Mouse (Mus musculus) CH12.LX (cell line): ENCODE measurements around the gene Olfr414. TPM values are rescaled to one million over a fixed set of nuclear protein-coding genes. Genes with fewer than 3 reads are reported as not detected.

Source experiments
- DNase-seq: peaks from one replicate; pipeline ENCODE4 v3.0.0-alpha.2; 2013; ENCODE audit errors: extremely low read depth
- H3K27ac ChIP-seq: 2 replicates; pipeline ENCODE4 v1.5.1; 2012; ENCODE audit warnings: low read depth, mild to moderate bottlenecking, control low read depth, moderate library complexity; ENCODE audit not compliant: insufficient read depth
- H3K27me3 ChIP-seq: replicated peaks from 2 replicates; pipeline ENCODE3; 2012; ENCODE audit warnings: inconsistent platforms
- H3K36me3 ChIP-seq, 2 experiments: replicated peaks in 1 of 2; 2 replicates each; pipeline versions ENCODE3 to v1.6.1; 2012; ENCODE audit warnings: inconsistent platforms in 1 of 2, low read length in 1 of 2, mild to moderate bottlenecking in 1 of 2, mixed read lengths in 1 of 2, moderate library complexity in 1 of 2; ENCODE audit not compliant: control insufficient read depth in 1 of 2, insufficient read depth in 1 of 2
- H3K4me1 ChIP-seq, 2 experiments: 2 replicates each; pipeline ENCODE4 v1.6.1; 2012; ENCODE audit warnings: inconsistent platforms in 1 of 2, moderate library complexity in 1 of 2; ENCODE audit not compliant: insufficient read depth in 2 of 2, control insufficient read depth in 1 of 2
- H3K4me2 ChIP-seq: 2 replicates; pipeline ENCODE4 v1.6.1; 2012; ENCODE audit warnings: low read depth, mild to moderate bottlenecking, control low read depth; ENCODE audit not compliant: poor library complexity, insufficient read depth, severe bottlenecking
- H3K4me3 ChIP-seq, 3 experiments: fragments of 150-350 bp in 1 of 3; sonication (generic) in 1 of 3; replicated peaks in 1 of 3; 2 replicates each; pipeline versions ENCODE3 to v1.5.1; 2011 to 2012; ENCODE audit warnings: low read depth in 2 of 3, low read length in 2 of 3, mild to moderate bottlenecking in 2 of 3, moderate library complexity in 2 of 3, control low read depth in 1 of 3, improper control_type of control experiment in 1 of 3, inconsistent platforms in 1 of 3, mixed read lengths in 1 of 3; ENCODE audit not compliant: poor library complexity in 1 of 3
- H3K79me2 ChIP-seq: replicated peaks from 2 replicates; pipeline ENCODE4 v1.6.1; 2012; ENCODE audit warnings: mild to moderate bottlenecking, moderate library complexity; ENCODE audit not compliant: control insufficient read depth, poor library complexity, insufficient read depth, severe bottlenecking; ENCODE audit errors: extremely low read depth
- H3K9ac ChIP-seq: 2 replicates; pipeline ENCODE4 v1.6.1; 2012; ENCODE audit warnings: low read depth, mild to moderate bottlenecking, control low read depth, moderate library complexity; ENCODE audit not compliant: insufficient read depth
- H3K9me3 ChIP-seq: replicated peaks from 2 replicates; pipeline ENCODE3; 2012; ENCODE audit warnings: low read length, inconsistent platforms, mixed read lengths
- CHD1 ChIP-seq: IDR thresholded peaks from 2 replicates; pipeline ENCODE4 v1.6.1; 2012; ENCODE audit warnings: low read depth, low read length, improper control_type of control experiment, inconsistent platforms
- CTCF ChIP-seq, 2 experiments: IDR thresholded peaks in 1 of 2; conservative IDR thresholded peaks in 1 of 2; 2 replicates each; pipeline ENCODE4 v1.5.1; 2011 to 2012; ENCODE audit warnings: low read depth in 2 of 2, low read length in 2 of 2, improper control_type of control experiment in 1 of 2, inconsistent platforms in 1 of 2, mild to moderate bottlenecking in 1 of 2, moderate library complexity in 1 of 2
- E2F4 ChIP-seq: IDR thresholded peaks from 2 replicates; pipeline ENCODE4 v1.6.1; 2011; ENCODE audit warnings: low read depth, low read length, improper control_type of control experiment; ENCODE audit not compliant: insufficient replicate concordance
- EP300 ChIP-seq: IDR thresholded peaks from 2 replicates; pipeline ENCODE4 v1.6.1; 2011; ENCODE audit warnings: low read length, improper control_type of control experiment
- JUN ChIP-seq: IDR thresholded peaks from 2 replicates; pipeline ENCODE4 v1.6.1; 2011; ENCODE audit warnings: low read depth, mild to moderate bottlenecking, low read length, improper control_type of control experiment, moderate library complexity; ENCODE audit not compliant: insufficient read depth
- JUND ChIP-seq: conservative IDR thresholded peaks from 2 replicates; pipeline ENCODE4 v1.6.1; 2011; ENCODE audit warnings: low read depth, low read length, improper control_type of control experiment
- MAFK ChIP-seq: IDR thresholded peaks from 2 replicates; pipeline ENCODE4 v1.6.1; 2011; ENCODE audit warnings: low read length, improper control_type of control experiment; ENCODE audit not compliant: insufficient replicate concordance
- MAX ChIP-seq: IDR thresholded peaks from 2 replicates; pipeline ENCODE4 v1.6.1; 2011; ENCODE audit warnings: low read length, improper control_type of control experiment
- MAZ ChIP-seq: IDR thresholded peaks from 2 replicates; pipeline ENCODE4 v1.6.1; 2012; ENCODE audit warnings: low read depth, mild to moderate bottlenecking, inconsistent platforms, low read length, improper control_type of control experiment, moderate library complexity
- MEF2A ChIP-seq: IDR thresholded peaks from 2 replicates; pipeline ENCODE4 v1.6.1; 2014; ENCODE audit warnings: low read depth, mild to moderate bottlenecking, inconsistent platforms, low read length, improper control_type of control experiment, borderline replicate concordance
- MXI1 ChIP-seq: IDR thresholded peaks from 2 replicates; pipeline ENCODE4 v1.6.1; 2011; ENCODE audit warnings: mild to moderate bottlenecking, low read depth, low read length, improper control_type of control experiment
- NRF1 ChIP-seq: IDR thresholded peaks from 2 replicates; pipeline ENCODE4 v1.6.1; 2014; ENCODE audit warnings: low read depth, mild to moderate bottlenecking, inconsistent platforms, low read length, improper control_type of control experiment, moderate library complexity
- RAD21 ChIP-seq: IDR thresholded peaks from 2 replicates; pipeline ENCODE4 v1.6.1; 2011; ENCODE audit warnings: low read depth, mild to moderate bottlenecking, low read length, improper control_type of control experiment, moderate library complexity
- SIN3A ChIP-seq: IDR thresholded peaks from 2 replicates; pipeline ENCODE4 v1.6.1; 2012; ENCODE audit warnings: low read length, improper control_type of control experiment, inconsistent platforms
- SMC3 ChIP-seq: IDR thresholded peaks from 2 replicates; pipeline ENCODE4 v1.6.1; 2011; ENCODE audit warnings: low read depth, low read length, improper control_type of control experiment
- UBTF ChIP-seq: IDR thresholded peaks from 2 replicates; pipeline ENCODE4 v1.6.1; 2012; ENCODE audit warnings: low read depth, mild to moderate bottlenecking, inconsistent platforms, low read length, improper control_type of control experiment, moderate library complexity
- ZC3H11A ChIP-seq: IDR thresholded peaks from 2 replicates; pipeline ENCODE4 v1.6.1; 2012; ENCODE audit warnings: low read depth, mild to moderate bottlenecking, inconsistent platforms, low read length, improper control_type of control experiment
- ZKSCAN1 ChIP-seq: IDR thresholded peaks from 2 replicates; pipeline ENCODE4 v1.6.1; 2012; ENCODE audit warnings: low read depth, inconsistent platforms, low read length, improper control_type of control experiment, borderline replicate concordance
- ZMIZ1 ChIP-seq: IDR thresholded peaks from 2 replicates; pipeline ENCODE4 v1.6.1; 2012; ENCODE audit warnings: low read depth, mild to moderate bottlenecking, inconsistent platforms, low read length, improper control_type of control experiment
- ZNF384 ChIP-seq: IDR thresholded peaks from 2 replicates; pipeline ENCODE4 v1.6.1; 2012; ENCODE audit warnings: low read depth, low read length, improper control_type of control experiment, inconsistent platforms
- dilution Hi-C: fragments of 300-500 bp; cut with MboI; formaldehyde crosslinking; loops from 2 replicates; pipeline ENCODE4 v1.14.3; 2020; ENCODE audit warnings: low sequenced_read_pairs; ENCODE audit not compliant: extremely low pct_unique_long_range_greater_than_20kb, extremely low pct_ligation_motif_present
- in situ Hi-C: fragments of 300-500 bp; cut with MboI; formaldehyde crosslinking; loops from 3 replicates; pipeline ENCODE4 v1.14.3; 2019; ENCODE audit warnings: low sequenced_read_pairs, low pct_ligation_motif_present, low pct_unique_long_range_greater_than_20kb, mixed read lengths
- polyA plus RNA-seq: library from polyadenylated mRNA; unstranded; fragments of >175 nt; gene quantifications from 2 replicates; pipeline ENCODE4 v1.2.1, GENCODE M21; 2012; ENCODE audit warnings: low read depth; ENCODE audit not compliant: insufficient read length
- total RNA-seq, 2 experiments: library from RNA; depleted of rRNA; stranded (reverse); fragments of 300-350 nt in 1 of 2; fragments of >200 nt in 1 of 2; gene quantifications; 2 replicates each; pipeline ENCODE4 v1.2.3; 2012 to 2014

The Olfr414 gene
- total and polyA plus RNA-seq, 3 experiments, result not detected

DNA sequence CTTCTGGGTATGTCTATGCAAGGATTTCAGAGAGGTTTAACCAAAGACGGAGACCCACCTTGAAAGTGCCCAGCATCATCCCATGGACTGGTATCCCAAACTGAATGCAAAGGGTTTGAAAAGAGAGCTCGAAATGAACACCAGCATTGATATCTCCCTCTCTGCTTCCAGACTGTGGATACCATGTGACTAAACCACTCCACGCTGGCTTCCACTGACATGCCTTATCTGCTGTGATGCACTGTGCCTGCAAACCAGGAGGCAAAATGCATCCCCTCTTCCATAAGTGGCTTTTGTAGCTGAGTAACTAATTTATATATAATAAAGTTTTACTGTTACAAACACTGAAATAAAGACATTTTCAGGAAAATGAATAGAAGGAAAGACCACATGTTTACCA lies 41.5 kb downstream of the Olfr414 start:
- no peaks in the 10 kb centered on the region for H3K79me2 ChIP-seq
- H3K4me1 ChIP-seq, result no peaks in the 10 kb centered on the region
- no peak overlapping the region for H3K4me3 ChIP-seq
- H3K36me3 ChIP-seq, result no peaks in the 10 kb centered on the region
- no peak overlapping the region for H3K9ac ChIP-seq
- dilution Hi-C loops, result no loop called here
- H3K9me3 ChIP-seq, result no peaks in the 10 kb centered on the region
- in situ Hi-C loops, result loop anchor here (25.0 kb wide), 2 partner anchors 97 to 278 kb away; no protein-coding TSS in a partner anchor
- DNase-seq, result no peak
- no peaks in the 10 kb centered on the region for H3K27me3 ChIP-seq
- H3K4me2 ChIP-seq, result no peak overlapping the region
- TF ChIP-seq MAX (no peak), JUND (no peak), ZMIZ1 (no peak), MAFK (no peak), ZKSCAN1 (no peak), CHD1 (no peak), MEF2A (no peak), UBTF (no peak), ZC3H11A (no peak), EP300 (no peak), E2F4 (no peak), MXI1 (no peak), NRF1 (no peak), JUN (no peak), CTCF (conservative IDR thresholded peaks at IDR 0.05 in 1 of 2, IDR thresholded peaks at IDR 0.05 in 1 of 2; ENCODE audit: low read depth in 2 of 2, low read length in 2 of 2) (no peak), SIN3A (no peak), MAZ (no peak)
- no peak overlapping the region for H3K27ac ChIP-seq

DNA sequence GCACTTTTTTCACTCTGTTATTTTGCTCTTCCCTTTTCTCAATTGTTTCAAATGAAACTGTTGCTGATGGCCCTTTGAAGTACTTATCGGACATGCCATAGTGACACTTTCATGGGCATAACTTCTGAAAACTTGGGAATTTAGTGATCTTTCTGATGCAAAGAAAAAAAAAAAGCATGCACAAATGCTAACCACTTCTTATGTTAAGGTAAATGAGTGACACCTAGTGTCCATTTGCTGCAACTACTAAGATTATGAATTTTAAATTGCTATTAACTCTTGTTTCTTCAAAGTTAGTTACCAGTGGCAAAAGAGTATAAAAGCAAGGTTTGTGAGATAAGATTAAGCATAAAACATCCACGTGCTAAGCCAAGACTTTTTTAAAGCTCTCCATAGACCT lies 42.4 kb downstream of the Olfr414 start:
- H3K27ac ChIP-seq, result no peak overlapping the region
- H3K9me3 ChIP-seq, result no peaks in the 10 kb centered on the region
- H3K4me3 ChIP-seq, result no peak overlapping the region
- dilution Hi-C loops, result no loop called here
- peak; percentile 36 for DNase-seq
- no peaks in the 10 kb centered on the region for H3K4me1 ChIP-seq
- H3K4me2 ChIP-seq, result no peak overlapping the region; the same call in 1 of the 2 replicates
- no peaks in the 10 kb centered on the region for H3K79me2 ChIP-seq
- no peaks in the 10 kb centered on the region for H3K36me3 ChIP-seq
- no peaks in the 10 kb centered on the region for H3K27me3 ChIP-seq
- in situ Hi-C loops, result loop anchor here (25.0 kb wide), 2 partner anchors 96 to 279 kb away; no protein-coding TSS in a partner anchor
- no peak overlapping the region for H3K9ac ChIP-seq
- TF ChIP-seq SMC3 (peak; percentile 53), ZNF384 (peak; percentile 96), RAD21 (peak; percentile 82), MAX (no peak), CTCF (conservative IDR thresholded peaks at IDR 0.05 in 1 of 2, IDR thresholded peaks at IDR 0.05 in 1 of 2; ENCODE audit: low read depth in 2 of 2, low read length in 2 of 2) (peak; percentile 17 to 68; a peak in 2 of 4 replicates)
- TF ChIP-seq, all 38 proteins: peak for 4
